Mouse (Mus musculus) midbrain, embryonic 15.5 days (tissue): ENCODE results near the gene Mrtfb. TPM values are rescaled to one million over a fixed set of nuclear protein-coding genes. Genes with fewer than 3 reads are reported as not detected.
A peak's percentile ranks its signal among the peaks of the same experiment; 100 is the strongest.
"Not testable (repeated sequence)": the region's sequence is repeated elsewhere in the genome, so short reads cannot be mapped to it uniquely, and the experiment has no call there.

Experiments used
- ATAC-seq: fragments of 200-750 bp; cut with Nextera tagmentation; replicated peaks from 2 replicates; pipeline ENCODE4 v1.8.0; 2017; ENCODE audit warnings: moderate TSS enrichment
- H3K27ac ChIP-seq: fragments of 300-500 bp; sonication (generic); 2 replicates; pipeline ENCODE4 v1.5.1; 2015; ENCODE audit warnings: mild to moderate bottlenecking, inconsistent platforms
- H3K27me3 ChIP-seq: fragments of 300-500 bp; sonication (generic); replicated peaks from 2 replicates; pipeline ENCODE4 v1.6.1; 2015; ENCODE audit warnings: inconsistent platforms
- H3K36me3 ChIP-seq: fragments of 300-500 bp; sonication (generic); replicated peaks from 2 replicates; pipeline ENCODE4 v1.6.1; 2015; ENCODE audit warnings: inconsistent platforms
- H3K4me1 ChIP-seq: fragments of 300-500 bp; sonication (generic); 2 replicates; pipeline ENCODE4 v1.6.1; 2015; ENCODE audit warnings: inconsistent platforms
- H3K4me2 ChIP-seq: fragments of 300-500 bp; sonication (generic); 2 replicates; pipeline ENCODE4 v1.6.1; 2015; ENCODE audit warnings: inconsistent platforms, mild to moderate bottlenecking, moderate library complexity
- H3K4me3 ChIP-seq: fragments of 300-500 bp; sonication (generic); 2 replicates; pipeline ENCODE4 v1.5.1; 2015; ENCODE audit warnings: mild to moderate bottlenecking, inconsistent platforms
- H3K9ac ChIP-seq: fragments of 300-500 bp; sonication (generic); 2 replicates; pipeline ENCODE4 v1.6.1; 2015; ENCODE audit warnings: mild to moderate bottlenecking, inconsistent platforms
- H3K9me3 ChIP-seq: fragments of 300-500 bp; sonication (generic); 2 replicates; pipeline ENCODE4 v1.6.1; 2016; ENCODE audit warnings: inconsistent platforms
- WGBS: fragments of 180-500 bp; shearing (Covaris S2); methylation state at CpG from one replicate; pipeline ENCODE4 v1.1.7; 2015; ENCODE audit warnings: mixed read lengths; 5-methylcytosine and 5-hydroxymethylcytosine counted together
- polyA plus RNA-seq: library from polyadenylated mRNA; unstranded; fragments of >200 nt; fragmentation: Nextera tagmentation; extraction: Ambion mirVana; gene quantifications from 2 replicates; pipeline ENCODE4 v1.2.1, GENCODE M21; 2015

The Mrtfb gene
- polyA plus RNA-seq, 1 experiment from 2014 or later: 14.0 TPM

DNA sequence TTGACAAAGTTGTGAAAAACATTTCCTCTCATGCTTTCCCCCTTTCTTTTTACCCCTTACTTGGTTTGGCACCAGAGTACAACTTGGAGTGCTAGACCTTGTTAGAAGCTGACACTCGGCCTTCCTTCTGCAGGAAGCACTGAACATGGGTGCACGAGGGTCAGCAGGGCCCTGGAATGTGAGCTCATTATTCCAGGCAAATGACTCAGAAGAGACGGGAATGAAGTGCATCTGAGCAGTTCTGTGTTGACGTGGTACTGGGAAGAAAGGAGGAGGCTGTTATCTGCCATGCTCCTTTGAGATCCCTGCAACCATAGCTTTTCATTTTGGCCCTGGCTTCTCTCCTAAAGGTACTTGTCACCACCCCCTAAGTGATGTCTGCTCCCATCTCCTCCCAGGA, 10.6 kb upstream of the Mrtfb start:
- Histone ChIP-seq H3K4me3 (no peak overlapping the region), H3K4me1 (no peaks in the 10 kb centered on the region), H3K4me2 (no peak overlapping the region), H3K27me3 (no peaks in the 10 kb centered on the region), H3K36me3 (no peaks in the 10 kb centered on the region), H3K9me3 (no peaks in the 10 kb centered on the region), H3K27ac (no peak overlapping the region), H3K9ac (no peak overlapping the region)
- 48% methylated on average over 4 of the region's 4 CpGs for WGBS
- ATAC-seq: no peak

- no peak for ATAC-seq
Observed at GRCm38 (mm10) chr16:13246855-13247254, 9.4 kb upstream of the Mrtfb start.

GRCm38 (mm10) chr16:13250061-13250460, 6.2 kb upstream of the Mrtfb start:
- H3K4me3 ChIP-seq: no peak overlapping the region
- H3K9ac ChIP-seq: no peak overlapping the region
- H3K27ac ChIP-seq: no peak overlapping the region
- no peak overlapping the region for H3K4me2 ChIP-seq
- no peaks in the 10 kb centered on the region for H3K27me3 ChIP-seq
- no peaks in the 10 kb centered on the region for H3K36me3 ChIP-seq
- WGBS: 82% methylated on average over 5 of the region's 5 CpGs
- no peak for ATAC-seq
- no peaks in the 10 kb centered on the region for H3K4me1 ChIP-seq
- no peaks in the 10 kb centered on the region for H3K9me3 ChIP-seq

More at GRCm38 (mm10) chr16:13246855-13247254, 9.4 kb upstream of the Mrtfb start:
- no peaks in the 10 kb centered on the region for H3K9me3 ChIP-seq
- no peak overlapping the region for H3K4me3 ChIP-seq
- H3K27me3 ChIP-seq: no peaks in the 10 kb centered on the region
- H3K4me2 ChIP-seq: no peak overlapping the region
- WGBS: 71% methylated on average over 3 of the region's 3 CpGs
- no peaks in the 10 kb centered on the region for H3K36me3 ChIP-seq
- H3K4me1 ChIP-seq: no peaks in the 10 kb centered on the region
- no peak overlapping the region for H3K27ac ChIP-seq
- H3K9ac ChIP-seq: no peak overlapping the region

DNA sequence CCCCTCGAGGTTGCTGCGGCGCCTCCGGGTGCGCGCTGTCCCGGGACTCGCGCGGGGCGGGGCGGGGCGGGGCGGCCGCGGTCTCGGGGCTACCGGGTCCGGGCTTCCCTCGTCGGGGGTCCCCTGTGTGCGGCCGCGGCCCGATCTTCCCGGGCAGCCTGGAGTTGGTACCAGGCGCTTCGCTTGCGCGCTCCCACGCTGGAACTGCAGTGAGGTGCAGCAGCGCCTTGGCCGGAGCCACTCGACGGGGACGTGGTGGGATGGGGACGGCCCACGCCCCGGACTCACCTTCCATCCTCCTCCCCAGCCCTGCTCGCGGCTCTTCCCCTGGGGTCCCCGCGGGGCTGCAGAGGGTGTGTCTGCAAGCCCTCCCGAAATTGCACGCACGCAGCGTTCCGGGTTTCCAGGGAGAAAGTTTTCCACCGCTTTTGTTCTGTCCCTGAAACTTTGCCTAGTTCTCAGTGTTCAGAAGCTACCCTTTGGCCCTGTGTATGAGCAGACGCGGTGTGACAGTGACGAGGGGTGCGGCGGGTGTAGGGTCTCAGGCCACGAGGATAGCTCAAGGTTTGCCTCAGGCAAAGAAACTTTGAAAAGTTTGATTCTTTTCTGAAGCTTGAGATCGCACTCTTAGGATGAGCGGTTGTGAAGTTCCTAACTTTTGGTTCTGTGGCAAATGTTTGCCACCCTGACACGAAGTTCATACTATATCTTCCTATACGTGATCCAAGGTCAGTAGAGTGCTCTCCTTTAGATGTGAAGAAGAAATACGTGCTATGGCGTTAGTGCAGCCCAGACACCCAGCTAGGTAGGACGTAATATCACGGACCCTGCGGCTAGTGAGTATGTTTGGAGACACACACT, 616 bp downstream of the Mrtfb start:
- H3K4me1 ChIP-seq: peaks cover 16% of the 10 kb centered on the region
- H3K36me3 ChIP-seq: no peaks in the 10 kb centered on the region
- peak overlapping the region; percentile 68 for H3K4me3 ChIP-seq
- peak overlapping the region; percentile 94 for H3K4me2 ChIP-seq
- peak; percentile 87 for ATAC-seq
- no peaks in the 10 kb centered on the region for H3K9me3 ChIP-seq
- 6% methylated on average over 57 of the region's 64 CpGs for WGBS
- H3K27me3 ChIP-seq: no peaks in the 10 kb centered on the region
- peak overlapping the region; percentile 80 for H3K9ac ChIP-seq
- peak overlapping the region; percentile 87 for H3K27ac ChIP-seq

- no peaks in the 10 kb centered on the region for H3K27me3 ChIP-seq
- H3K36me3 ChIP-seq: no peaks in the 10 kb centered on the region
- 44% methylated on average over 5 of the region's 5 CpGs for WGBS
- H3K9ac ChIP-seq: no peak overlapping the region; the same call in 1 of the 2 replicates
- H3K4me1 ChIP-seq: peaks cover 16% of the 10 kb centered on the region
- peak overlapping the region; percentile 94 for H3K4me2 ChIP-seq
- no peaks in the 10 kb centered on the region for H3K9me3 ChIP-seq
- H3K4me3 ChIP-seq: peak overlapping the region; percentile 68
- no peak overlapping the region for H3K27ac ChIP-seq
- ATAC-seq: no peak
Observed at GRCm38 (mm10) chr16:13257528-13257835, 1.2 kb downstream of the Mrtfb start.

DNA sequence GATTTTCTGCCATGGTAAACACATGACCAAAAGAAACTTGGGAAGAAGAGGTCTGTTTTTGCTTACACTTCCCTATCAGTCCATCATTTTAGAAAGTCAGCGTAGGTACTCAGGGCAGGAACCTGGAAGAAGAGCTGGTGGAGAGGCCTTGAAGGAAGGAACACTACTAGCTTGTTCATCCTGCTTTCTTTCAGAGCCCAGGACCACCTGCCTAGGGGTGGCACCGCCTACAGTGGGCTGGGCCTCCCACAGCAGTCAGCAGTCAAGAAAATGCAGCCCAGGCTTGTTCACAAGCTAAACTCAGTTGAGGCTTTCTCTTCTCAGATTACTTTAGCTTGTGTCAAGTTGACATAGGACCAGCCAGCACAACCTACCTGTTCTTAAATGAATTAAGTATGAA, 2.7 kb downstream of the Mrtfb start:
- peaks cover 16% of the 10 kb centered on the region for H3K4me1 ChIP-seq
- H3K27me3 ChIP-seq: no peaks in the 10 kb centered on the region
- no peaks in the 10 kb centered on the region for H3K36me3 ChIP-seq
- H3K27ac ChIP-seq: no peak overlapping the region
- no peak overlapping the region for H3K4me2 ChIP-seq
- ATAC-seq: no peak
- no peak overlapping the region for H3K4me3 ChIP-seq
- 89% methylated on average over 2 of the region's 2 CpGs for WGBS
- H3K9ac ChIP-seq: no peak overlapping the region
- H3K9me3 ChIP-seq: no peaks in the 10 kb centered on the region

GRCm38 (mm10) chr16:13266312-13266711, 10.0 kb downstream of the Mrtfb start:
- H3K27ac ChIP-seq: no peak overlapping the region
- no peak overlapping the region for H3K4me3 ChIP-seq
- 45% methylated on average over 3 of the region's 3 CpGs for WGBS
- ATAC-seq: no peak
- no peak overlapping the region for H3K4me2 ChIP-seq
- H3K4me1 ChIP-seq: no peaks in the 10 kb centered on the region
- no peaks in the 10 kb centered on the region for H3K27me3 ChIP-seq
- H3K9me3 ChIP-seq: no peaks in the 10 kb centered on the region
- H3K36me3 ChIP-seq: peaks cover 4% of the 10 kb centered on the region; the same call in 1 of the 2 replicates
- no peak overlapping the region for H3K9ac ChIP-seq

- no peak overlapping the region for H3K27ac ChIP-seq
- no peak overlapping the region for H3K9ac ChIP-seq
- H3K27me3 ChIP-seq: no peaks in the 10 kb centered on the region
- H3K4me2 ChIP-seq: no peak overlapping the region
- no peak for ATAC-seq
- no peak overlapping the region for H3K4me3 ChIP-seq
- H3K36me3 ChIP-seq: peaks cover 4% of the 10 kb centered on the region; the same call in 1 of the 2 replicates
- no peaks in the 10 kb centered on the region for H3K4me1 ChIP-seq
- WGBS: 87% methylated on average over 3 of the region's 3 CpGs
- H3K9me3 ChIP-seq: no peaks in the 10 kb centered on the region
Observed at GRCm38 (mm10) chr16:13267350-13267904, 11.1 kb downstream of the Mrtfb start.

DNA sequence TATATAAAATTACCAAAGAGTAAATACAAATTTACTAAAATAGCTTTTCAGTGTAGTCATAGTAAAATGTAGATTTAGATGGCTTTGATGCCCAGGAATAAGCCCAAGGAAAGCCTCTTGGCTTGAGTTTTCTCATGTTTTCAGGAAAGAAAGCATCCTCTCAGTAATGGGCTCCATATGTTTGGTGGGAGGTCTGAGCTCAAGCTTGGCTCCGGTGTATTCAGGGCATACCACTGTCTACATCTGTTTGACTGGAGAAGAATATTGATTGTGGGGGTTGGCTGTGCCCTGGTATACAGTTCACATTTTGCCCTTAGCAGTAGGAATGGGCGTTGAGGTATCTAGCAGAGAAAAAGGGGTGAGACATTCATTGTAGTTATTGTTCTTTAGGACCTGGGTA, 13.1 kb downstream of the Mrtfb start:
- H3K9ac ChIP-seq: no peak overlapping the region
- no peaks in the 10 kb centered on the region for H3K4me1 ChIP-seq
- H3K9me3 ChIP-seq: no peaks in the 10 kb centered on the region
- no peak overlapping the region for H3K27ac ChIP-seq
- no peaks in the 10 kb centered on the region for H3K27me3 ChIP-seq
- no peak overlapping the region for H3K4me3 ChIP-seq
- no peak for ATAC-seq
- no peak overlapping the region for H3K4me2 ChIP-seq
- H3K36me3 ChIP-seq: peaks cover 4% of the 10 kb centered on the region; the same call in 1 of the 2 replicates
- 87% methylated on average over 2 of the region's 2 CpGs for WGBS

GRCm38 (mm10) chr16:13276258-13276657, 20.0 kb downstream of the Mrtfb start:
- Histone ChIP-seq H3K4me1 (no peaks in the 10 kb centered on the region), H3K4me2 (no peak overlapping the region), H3K9me3 (no peaks in the 10 kb centered on the region), H3K4me3 (no peak overlapping the region), H3K9ac (no peak overlapping the region), H3K27ac (no peak overlapping the region), H3K27me3 (no peaks in the 10 kb centered on the region), H3K36me3 (no peaks in the 10 kb centered on the region)
- no peak for ATAC-seq
- 91% methylated on average over 2 of the region's 2 CpGs for WGBS

DNA sequence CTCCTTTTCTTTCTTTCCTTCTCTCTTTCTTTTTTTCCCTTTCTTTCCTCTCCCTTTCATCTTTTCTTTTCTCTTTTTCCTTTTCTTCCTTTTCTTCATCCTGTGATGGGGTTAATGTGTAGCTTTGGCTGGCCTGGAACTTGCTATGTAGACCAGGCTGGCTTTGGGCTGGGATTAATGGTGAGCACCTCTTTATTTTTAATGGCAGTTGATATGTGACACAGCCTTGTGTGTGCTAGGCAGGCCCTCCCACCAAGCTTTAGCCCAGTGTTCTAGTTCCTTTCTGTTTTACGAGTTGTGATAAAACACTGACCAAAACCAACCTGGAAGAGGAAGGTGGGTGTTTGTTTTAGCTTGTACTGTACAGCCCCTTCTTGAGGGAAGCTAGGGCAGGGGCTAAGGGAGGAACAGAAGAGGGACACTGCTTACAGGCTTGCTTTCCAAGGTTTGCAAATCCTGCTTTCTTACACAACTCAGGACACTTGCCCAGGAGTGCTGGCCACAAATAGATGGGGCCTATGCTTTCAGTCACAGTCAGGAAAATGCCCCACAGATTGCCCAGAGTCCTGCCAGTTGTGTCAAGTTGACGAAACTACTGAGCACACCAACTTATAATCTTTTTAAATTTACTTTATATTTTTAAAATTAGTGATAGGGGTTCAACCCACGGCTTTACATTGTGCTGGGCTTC, 20.6 kb downstream of the Mrtfb start:
- no peak overlapping the region for H3K9ac ChIP-seq
- H3K36me3 ChIP-seq: no peaks in the 10 kb centered on the region
- H3K4me2 ChIP-seq: no peak overlapping the region
- no peak overlapping the region for H3K27ac ChIP-seq
- no peak overlapping the region for H3K4me3 ChIP-seq
- H3K9me3 ChIP-seq: no peaks in the 10 kb centered on the region
- H3K27me3 ChIP-seq: no peaks in the 10 kb centered on the region
- H3K4me1 ChIP-seq: no peaks in the 10 kb centered on the region
- 88% methylated on average over 3 of the region's 3 CpGs for WGBS
- no peak for ATAC-seq

GRCm38 (mm10) chr16:13286425-13286824, 30.1 kb downstream of the Mrtfb start:
- H3K27me3 ChIP-seq, H3K9me3 ChIP-seq, H3K9ac ChIP-seq, H3K27ac ChIP-seq, H3K36me3 ChIP-seq, H3K4me3 ChIP-seq, H3K4me2 ChIP-seq, ATAC-seq, H3K4me1 ChIP-seq: not testable (repeated sequence)
